Mouse (Mus musculus): ENCODE data around the gene Sfxn3.
A peak's percentile ranks its signal among the peaks of the same experiment; 100 is the strongest.
"Not testable (repeated sequence)": the region's sequence is repeated elsewhere in the genome, so short reads cannot be mapped to it uniquely, and the experiment has no call there.

The Sfxn3 gene

GRCm38 (mm10) chr19:45018351-45018831 is 28.9 kb upstream of the Sfxn3 start:
- DNase-seq (ENCODE audit: low spot score in 2 of 2) = no peak

DNA sequence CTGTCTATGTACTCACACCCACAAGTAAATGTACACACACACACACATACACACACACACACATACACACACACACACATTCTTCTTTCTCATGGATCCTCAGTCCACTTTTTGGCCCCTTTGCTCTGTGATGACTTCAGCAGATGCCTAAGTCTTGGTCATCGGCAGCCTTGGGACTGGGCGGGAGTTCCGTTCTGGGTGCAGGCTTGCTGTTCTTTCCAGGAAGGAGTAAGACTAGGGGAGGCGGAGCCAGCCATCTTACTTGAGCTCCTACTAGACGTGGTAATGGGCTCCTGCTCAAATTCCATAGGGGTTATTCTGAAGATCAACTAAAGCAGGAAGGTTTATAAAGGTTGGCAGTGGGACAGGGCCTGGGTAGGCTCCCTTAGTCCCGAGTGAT is 27.0 kb upstream of the Sfxn3 start:
- DNase-seq (ENCODE audit: low spot score in 2 of 2) = no peak

DNA sequence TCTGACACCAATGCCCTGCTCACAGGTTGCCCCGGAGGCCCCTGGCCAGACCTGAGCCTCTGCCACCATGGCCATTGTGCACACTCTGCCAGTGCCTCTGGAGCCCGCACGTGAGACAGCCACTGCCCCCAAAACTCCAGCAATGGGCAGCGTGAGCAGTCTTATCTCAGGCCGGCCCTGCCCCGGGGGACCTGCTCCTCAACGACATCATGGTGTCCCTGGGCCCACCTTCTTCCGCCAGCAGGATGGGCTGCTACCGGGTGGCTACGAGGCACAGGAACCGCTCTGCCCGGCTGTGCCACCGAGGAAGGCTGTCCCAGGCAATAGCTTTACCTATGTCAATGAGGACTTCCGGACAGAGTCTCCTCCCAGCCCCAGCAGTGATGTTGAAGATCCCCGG is 25.9 kb upstream of the Sfxn3 start:
- DNase-seq (ENCODE audit: low spot score in 2 of 2) = no peak

DNA sequence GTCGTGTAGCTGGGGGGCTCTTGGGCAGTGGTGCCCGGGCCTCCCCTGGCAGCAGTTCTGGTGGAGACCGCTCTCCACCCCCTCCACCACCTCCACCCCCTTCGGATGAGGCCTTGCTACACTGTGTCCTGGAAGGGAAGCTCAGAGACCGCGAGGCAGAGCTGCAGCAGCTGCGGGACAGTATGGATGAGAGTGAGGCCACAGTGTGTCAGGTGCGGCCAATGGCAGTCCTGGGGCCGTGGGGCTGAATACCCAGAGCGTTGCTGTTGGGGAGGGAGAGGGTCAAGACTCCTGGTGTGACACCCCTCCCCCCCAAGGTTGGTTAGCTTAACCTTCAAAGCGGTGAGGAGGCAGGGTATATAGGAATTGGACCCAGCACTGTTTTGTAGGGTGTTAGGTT is 23.3 kb upstream of the Sfxn3 start:
- no peak for DNase-seq (ENCODE audit: low spot score in 2 of 2)

DNA sequence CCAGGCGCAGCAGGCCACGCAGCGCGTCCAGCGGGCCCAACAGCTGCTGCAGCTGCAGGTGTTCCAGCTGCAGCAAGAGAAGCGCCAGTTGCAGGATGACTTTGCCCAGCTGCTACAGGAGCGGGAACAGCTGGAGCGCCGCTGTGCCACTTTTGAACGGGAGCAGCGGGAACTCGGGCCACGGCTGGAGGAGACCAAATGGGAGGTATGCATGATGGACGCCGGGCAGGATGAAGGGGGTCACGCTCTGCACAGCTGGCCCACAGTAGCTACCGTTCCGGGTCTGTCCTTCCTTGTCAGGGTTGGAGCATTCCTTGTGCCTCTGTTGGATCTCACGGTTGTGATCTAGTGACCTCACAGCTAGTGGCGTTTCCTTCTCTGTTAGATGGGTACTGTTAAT is 22.5 kb upstream of the Sfxn3 start:
- no peak for DNase-seq (ENCODE audit: low spot score in 2 of 2)

DNA sequence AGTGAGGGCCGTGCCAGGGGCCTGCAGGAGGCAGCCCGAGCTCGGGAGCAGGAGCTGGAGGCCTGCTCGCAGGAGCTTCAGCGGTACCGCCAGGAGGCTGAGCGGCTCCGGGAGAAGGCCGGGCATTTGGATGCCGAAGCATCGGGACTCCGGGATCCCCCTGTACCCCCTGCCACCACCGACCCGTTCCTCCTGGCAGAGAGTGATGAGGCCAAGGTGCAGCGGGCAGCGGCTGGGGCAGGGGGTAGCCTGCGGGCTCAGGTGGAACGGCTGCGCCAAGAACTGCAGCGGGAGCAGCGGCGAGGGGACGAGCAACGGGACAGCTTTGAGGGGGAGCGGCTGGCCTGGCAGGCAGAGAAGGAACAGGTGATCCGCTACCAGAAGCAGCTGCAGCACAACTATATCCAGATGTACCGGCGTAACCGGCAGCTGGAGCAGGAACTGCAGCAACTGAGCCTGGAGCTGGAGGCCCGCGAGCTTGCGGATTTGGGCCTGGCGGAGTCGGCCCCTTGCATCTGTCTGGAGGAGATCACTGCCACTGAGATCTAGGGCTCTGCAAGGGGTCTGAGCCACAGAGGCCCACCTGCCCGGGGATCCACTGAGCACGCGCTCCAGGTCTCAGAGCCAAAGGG is 21.2 kb upstream of the Sfxn3 start:
- no peak for DNase-seq (ENCODE audit: low spot score in 2 of 2)

- no peak for DNase-seq (ENCODE audit: low spot score in 2 of 2)
Observed at GRCm38 (mm10) chr19:45026958-45027670, 20.2 kb upstream of the Sfxn3 start.

DNA sequence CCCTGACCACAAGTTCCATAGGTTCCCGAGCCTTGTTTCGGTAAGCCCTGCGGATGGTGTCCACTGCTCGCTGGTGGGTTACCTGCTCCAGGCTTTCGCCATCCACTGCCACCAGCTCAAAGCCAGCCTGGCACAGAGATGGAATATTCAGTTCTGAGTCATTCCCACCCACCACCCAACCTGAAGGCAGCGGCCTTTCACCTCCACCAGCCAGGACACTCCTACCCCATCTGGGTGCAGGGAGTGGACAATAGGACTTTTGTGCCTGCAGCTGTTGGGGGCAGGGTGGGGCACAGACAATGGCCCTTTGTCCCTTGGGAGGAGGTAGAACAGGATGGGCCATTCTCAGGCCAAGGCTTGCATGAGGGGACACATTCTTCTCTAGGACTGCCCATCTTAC is 19.5 kb upstream of the Sfxn3 start:
- no peak for DNase-seq (ENCODE audit: low spot score in 2 of 2)

- no peak for DNase-seq (ENCODE audit: low spot score in 2 of 2)
Observed at GRCm38 (mm10) chr19:45028746-45029145, 18.6 kb upstream of the Sfxn3 start.

DNA sequence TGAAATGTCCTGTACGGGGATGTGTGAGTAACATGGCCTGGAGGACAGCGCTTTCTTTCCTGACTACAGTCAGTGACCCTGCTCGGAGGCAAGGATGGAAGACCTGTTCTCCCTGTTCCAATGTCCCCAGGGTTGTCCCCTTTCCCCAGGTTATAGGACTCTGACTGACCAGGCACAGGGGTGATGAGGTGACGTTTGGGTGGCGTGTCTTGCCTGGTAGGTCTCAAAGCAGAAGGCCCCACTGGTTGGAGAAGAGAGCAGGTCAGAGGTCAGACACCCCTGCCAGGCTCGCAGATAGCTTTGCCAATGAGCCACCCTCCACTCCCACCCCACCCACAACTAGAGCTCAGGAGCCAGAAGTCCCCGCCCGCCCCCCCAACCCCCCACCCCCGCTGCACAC is 17.7 kb upstream of the Sfxn3 start:
- DNase-seq (ENCODE audit: low spot score in 2 of 2) = no peak

DNA sequence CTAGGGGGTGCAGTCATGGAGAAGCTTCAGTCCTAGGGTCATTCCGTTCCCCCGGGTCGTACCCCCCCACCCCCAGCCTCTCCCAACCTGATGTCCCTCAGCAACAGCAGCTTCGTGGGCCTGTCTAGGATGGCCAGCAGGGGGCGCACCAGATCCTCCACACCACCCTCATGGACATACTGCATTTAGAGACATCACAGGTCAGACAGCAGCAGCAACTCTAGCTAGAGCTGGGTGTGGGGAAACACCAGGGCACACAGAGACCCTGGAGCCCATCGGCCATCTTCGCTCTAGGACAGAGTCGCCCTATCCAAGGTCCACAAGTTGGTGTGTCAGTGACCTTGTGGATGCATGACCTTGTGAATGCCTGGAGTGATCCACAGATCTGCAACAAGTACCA is 17.2 kb upstream of the Sfxn3 start:
- peak in 1 of 2 experiments; percentile 37 for DNase-seq (ENCODE audit: low spot score in 2 of 2)

DNA sequence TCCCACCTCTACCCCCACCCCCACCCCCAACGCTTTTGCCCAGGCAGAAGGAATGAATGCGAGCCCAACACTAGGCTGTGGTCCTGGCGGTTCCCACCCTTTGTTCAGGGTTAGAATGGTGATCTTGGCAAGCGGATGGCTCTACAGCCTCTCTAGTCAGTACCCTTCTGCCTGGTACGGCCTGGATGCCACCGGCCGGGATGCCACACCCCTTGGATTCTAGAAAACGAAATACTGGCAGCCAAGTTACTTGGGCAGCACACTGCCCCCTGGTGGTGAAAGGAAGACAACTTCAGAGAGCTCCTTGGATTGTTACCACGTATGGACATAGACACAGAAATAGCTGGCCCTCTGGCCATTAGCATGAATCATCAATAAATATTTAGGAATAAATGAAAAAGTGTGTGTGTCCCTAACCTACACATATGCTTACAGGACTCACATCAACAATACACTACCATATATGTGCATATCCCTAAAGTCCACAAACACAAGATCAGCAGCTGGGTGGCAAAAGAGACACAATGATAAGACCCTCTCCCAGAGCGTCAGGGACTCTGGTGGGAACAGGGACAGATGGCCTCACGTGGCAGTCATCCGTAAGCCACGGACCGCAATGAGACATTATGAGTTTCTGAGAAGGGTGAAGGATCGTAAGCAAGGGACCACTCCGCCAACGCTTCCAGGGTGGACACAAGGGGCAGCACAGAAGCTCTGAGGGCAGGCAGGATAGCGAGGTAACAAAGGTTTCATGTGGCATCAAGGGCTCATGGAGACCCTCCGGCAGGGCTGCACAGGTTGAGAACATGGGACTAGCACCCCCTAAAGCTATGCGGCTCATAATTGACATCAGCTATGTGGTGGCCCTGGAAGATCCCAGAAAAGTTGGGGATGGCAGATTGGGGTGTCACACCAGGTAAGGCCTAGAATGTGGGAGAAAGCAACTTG is 16.3 kb upstream of the Sfxn3 start:
- peak; percentile 35 to 62 for DNase-seq (ENCODE audit: low spot score in 2 of 2)

- peak; percentile 41 to 48 for DNase-seq (ENCODE audit: low spot score in 2 of 2)
Observed at GRCm38 (mm10) chr19:45031780-45032179, 15.5 kb upstream of the Sfxn3 start.

- DNase-seq (ENCODE audit: low spot score in 2 of 2) = no peak
Observed at GRCm38 (mm10) chr19:45032570-45033332, 14.6 kb upstream of the Sfxn3 start.

DNA sequence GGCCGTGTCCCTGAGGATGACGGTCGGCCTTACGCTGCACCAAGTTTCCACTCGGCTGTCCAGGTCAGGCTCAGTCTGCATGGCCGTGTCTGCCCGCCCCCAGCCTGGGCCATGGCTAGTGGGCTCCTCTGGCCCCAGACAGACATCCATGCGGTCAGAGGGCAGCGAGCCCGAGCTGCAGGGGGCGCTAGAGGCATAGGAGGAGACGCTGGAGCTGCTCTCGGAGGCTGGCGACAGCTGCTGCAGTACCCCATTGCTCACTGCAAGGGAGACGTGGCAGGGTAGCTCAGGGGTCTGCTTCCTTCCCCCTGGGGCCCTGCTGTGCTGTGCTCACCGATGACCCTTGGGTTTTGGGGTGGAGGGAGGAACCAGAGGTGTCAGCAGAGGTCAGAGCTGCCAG is 10.4 kb upstream of the Sfxn3 start:
- DNase-seq (ENCODE audit: low spot score in 2 of 2) = no peak

GRCm38 (mm10) chr19:45038198-45038597 is 9.1 kb upstream of the Sfxn3 start:
- DNase-seq (ENCODE audit: low spot score in 2 of 2) = not testable (repeated sequence)

- no peak for DNase-seq (ENCODE audit: low spot score in 2 of 2)
Observed at GRCm38 (mm10) chr19:45040214-45040613, 7.1 kb upstream of the Sfxn3 start.

DNA sequence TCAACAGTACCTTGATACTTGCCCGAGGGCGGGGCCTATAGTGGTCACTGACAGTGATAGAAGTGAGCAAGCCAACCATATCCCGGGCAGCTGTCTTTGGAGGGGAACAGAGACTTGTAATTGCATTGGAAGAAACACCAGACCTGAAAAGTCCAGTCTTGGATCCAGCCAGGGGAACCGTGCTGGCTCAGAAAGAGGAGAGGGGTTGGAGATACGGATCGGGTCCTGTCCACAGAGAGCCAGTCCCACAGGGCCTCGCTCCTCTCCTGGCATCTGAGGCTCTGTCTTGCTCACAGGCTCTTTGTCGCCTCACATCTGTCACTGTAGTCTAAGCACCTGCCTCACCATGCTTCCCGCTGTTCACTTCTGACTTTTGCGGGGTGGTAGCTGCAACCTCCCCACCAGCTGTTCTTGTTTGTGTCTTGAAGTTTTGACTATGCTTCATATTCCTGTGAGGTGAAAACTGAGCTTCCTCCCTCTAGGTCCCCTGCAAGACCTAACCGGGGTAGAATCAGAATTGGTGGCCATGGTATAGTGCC is 2.8 kb upstream of the Sfxn3 start:
- DNase-seq (ENCODE audit: low spot score in 2 of 2) = no peak

- no peak for DNase-seq (ENCODE audit: low spot score in 2 of 2)
Observed at GRCm38 (mm10) chr19:45045236-45045635, 2.1 kb upstream of the Sfxn3 start.

- no peak for DNase-seq (ENCODE audit: low spot score in 2 of 2)
Observed at GRCm38 (mm10) chr19:45045651-45046050, 1.7 kb upstream of the Sfxn3 start, which contains the start of gene Pdzd7. Gene Pdzd7, minus strand, starts transcription at chr19:45045717.
